Mouse (Mus musculus) thymus, adult 2 months (tissue): ENCODE measurements around the gene Cd7.

ENCODE experiments used
- CTCF ChIP-seq: fragments of 200-500 bp; IDR thresholded peaks from 2 replicates; pipeline ENCODE4 v1.5.1; 2012; ENCODE audit warnings: mild to moderate bottlenecking, control low read depth, low read length, moderate library complexity, borderline replicate concordance; ENCODE audit not compliant: control insufficient read depth, poor library complexity, insufficient read depth; ENCODE audit errors: extremely low read depth
- POLR2A ChIP-seq: fragments of 200-500 bp; IDR thresholded peaks from 2 replicates; pipeline ENCODE4 v1.6.1; 2012; ENCODE audit warnings: mild to moderate bottlenecking, low read length, control low read depth, moderate library complexity; ENCODE audit not compliant: control insufficient read depth, poor library complexity, insufficient read depth; ENCODE audit errors: extremely low read depth

DNA sequence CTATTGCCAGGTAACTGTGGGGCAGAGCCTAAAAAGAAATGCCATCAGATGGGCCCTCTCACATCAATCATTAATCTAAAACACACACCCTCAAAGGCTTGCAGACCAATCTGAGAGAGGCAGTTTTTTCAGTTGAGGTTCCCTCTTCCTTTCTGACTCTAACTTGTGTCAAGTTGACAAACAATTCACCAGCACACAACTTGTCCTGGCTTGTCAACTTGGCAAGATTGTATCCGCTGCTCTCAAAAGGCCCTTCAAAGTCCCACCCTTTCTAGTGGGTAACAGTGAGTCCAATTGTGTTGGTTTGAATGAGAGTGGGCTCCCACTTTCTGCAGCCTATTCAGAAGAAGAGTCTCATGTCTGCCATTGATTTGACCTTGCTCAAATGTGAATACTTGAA is 6.1 kb upstream of the Cd7 start:
- TF ChIP-seq CTCF (no peak), POLR2A (no peak)
